Mouse (Mus musculus): ENCODE data around the gene Trappc12. TPM values are rescaled to one million over a fixed set of nuclear protein-coding genes. Genes with fewer than 3 reads are reported as not detected.
"Not testable (repeated sequence)": the region's sequence is repeated elsewhere in the genome, so short reads cannot be mapped to it uniquely, and the experiment has no call there.

Gene Trappc12
- polyA plus RNA-seq, 1 experiment from 2014 or later: 27.7 TPM

DNA sequence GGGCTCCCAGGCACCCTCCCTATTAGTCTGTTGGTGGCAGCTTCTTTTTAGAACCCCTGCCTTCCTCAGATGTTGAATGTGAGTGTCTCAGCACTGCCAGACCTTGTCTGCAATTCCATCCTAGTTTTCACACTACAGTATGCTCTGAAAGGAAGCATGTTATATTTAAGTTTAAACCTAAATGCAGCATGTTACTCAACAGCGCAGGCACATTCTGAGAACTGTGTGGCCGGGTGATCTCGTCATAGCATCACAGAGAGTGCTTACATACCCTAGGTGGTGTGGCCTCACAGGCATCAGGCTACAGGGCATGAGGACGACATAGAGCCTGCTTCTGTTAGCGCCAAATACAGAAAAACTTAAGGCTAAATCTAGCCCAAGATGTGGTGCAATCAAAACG lies 25.4 kb upstream of the Trappc12 start:
- Histone ChIP-seq H3K9me3 (replicated peaks) (no peaks in the 10 kb centered on the region), H3K4me3 (no peak overlapping the region), H3K27me3 (no peaks in the 10 kb centered on the region), H3K4me1 (replicated peaks) (no peaks in the 10 kb centered on the region), H3K4me2 (no peak overlapping the region), H3K9ac (no peak overlapping the region), H3K36me3 (no peaks in the 10 kb centered on the region), H3K27ac (no peak overlapping the region)
- no peak for ATAC-seq (replicated peaks; ENCODE audit: insufficient number of reproducible peaks, insufficient read depth, low FRiP score, low read depth)
- WGBS: 85% methylated on average over 6 of the region's 6 CpGs

DNA sequence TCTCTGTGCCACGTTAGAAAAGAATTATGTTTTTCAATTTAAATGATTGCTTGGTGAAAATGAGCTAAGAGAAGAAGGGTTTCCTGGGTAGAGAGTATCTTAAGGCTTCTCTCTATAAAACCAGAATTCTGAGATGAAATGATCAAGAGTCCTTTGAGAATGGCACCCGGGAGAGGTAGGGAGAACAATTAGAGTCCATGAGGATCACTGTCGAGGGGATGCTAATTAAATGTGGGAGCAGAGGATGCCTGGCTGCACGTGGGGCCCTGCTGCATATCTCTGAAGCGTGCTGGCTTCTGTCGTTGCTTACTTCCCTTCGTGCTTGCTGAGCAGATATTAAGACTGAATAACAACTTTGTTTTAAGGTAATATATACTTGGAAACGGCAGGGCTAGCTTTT lies 24.8 kb upstream of the Trappc12 start:
- Histone ChIP-seq H3K36me3 (no peaks in the 10 kb centered on the region), H3K4me2 (no peak overlapping the region), H3K4me1 (replicated peaks) (no peaks in the 10 kb centered on the region), H3K27ac (no peak overlapping the region), H3K4me3 (no peak overlapping the region), H3K9ac (no peak overlapping the region), H3K9me3 (replicated peaks) (no peaks in the 10 kb centered on the region), H3K27me3 (no peaks in the 10 kb centered on the region)
- no peak for ATAC-seq (replicated peaks; ENCODE audit: insufficient number of reproducible peaks, insufficient read depth, low FRiP score, low read depth)
- 53% methylated on average over 8 of the region's 8 CpGs for WGBS

DNA sequence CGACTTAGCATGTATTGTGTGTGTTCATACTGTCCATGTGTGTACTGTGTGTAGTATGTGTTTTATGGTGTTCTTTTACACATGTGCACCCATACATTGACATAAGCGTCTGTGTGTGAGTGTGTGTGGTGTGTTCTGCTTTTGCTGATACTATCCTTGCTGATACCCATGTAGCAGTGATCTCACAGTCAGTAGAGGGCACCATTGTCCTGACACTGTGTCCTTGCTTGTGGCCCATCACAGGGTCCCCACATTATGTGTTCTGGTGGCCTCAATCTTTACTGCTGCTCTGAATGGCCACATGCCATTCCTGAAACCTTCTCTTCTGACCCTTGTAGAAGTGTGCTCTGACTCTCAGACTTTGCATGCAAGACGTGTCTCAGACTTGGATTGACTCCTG lies 23.5 kb upstream of the Trappc12 start:
- Histone ChIP-seq H3K4me1 (replicated peaks) (no peaks in the 10 kb centered on the region; the same call in 1 of the 2 replicates), H3K9ac (no peak overlapping the region), H3K27ac (no peak overlapping the region), H3K9me3 (replicated peaks) (no peaks in the 10 kb centered on the region), H3K4me3 (no peak overlapping the region), H3K36me3 (no peaks in the 10 kb centered on the region), H3K27me3 (no peaks in the 10 kb centered on the region), H3K4me2 (no peak overlapping the region)
- WGBS: 79% methylated on average over 3 of the region's 3 CpGs
- ATAC-seq (replicated peaks; ENCODE audit: insufficient number of reproducible peaks, insufficient read depth, low FRiP score, low read depth): no peak

DNA sequence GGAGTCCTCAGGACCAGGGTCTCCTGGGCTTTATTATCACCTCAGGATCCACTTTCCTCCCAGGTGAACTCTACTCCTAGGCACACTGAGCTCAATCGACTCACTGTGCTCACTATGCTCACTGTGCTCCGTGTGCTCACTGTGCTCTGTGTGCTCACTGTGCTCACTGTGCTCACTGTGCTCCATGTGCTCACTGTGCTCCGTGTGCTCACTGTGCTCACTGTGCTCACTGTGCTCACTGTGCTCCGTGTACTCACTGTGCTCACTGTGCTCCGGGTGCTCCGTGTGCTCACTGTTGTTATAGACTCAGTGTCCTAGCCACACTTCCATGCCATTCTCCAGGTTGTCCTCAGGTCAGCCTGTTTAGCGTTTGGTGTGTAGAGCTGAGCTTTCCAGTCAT lies 19.7 kb upstream of the Trappc12 start:
- H3K9me3 ChIP-seq (replicated peaks): no peaks in the 10 kb centered on the region
- WGBS: 88% methylated on average over 7 of the region's 7 CpGs

DNA sequence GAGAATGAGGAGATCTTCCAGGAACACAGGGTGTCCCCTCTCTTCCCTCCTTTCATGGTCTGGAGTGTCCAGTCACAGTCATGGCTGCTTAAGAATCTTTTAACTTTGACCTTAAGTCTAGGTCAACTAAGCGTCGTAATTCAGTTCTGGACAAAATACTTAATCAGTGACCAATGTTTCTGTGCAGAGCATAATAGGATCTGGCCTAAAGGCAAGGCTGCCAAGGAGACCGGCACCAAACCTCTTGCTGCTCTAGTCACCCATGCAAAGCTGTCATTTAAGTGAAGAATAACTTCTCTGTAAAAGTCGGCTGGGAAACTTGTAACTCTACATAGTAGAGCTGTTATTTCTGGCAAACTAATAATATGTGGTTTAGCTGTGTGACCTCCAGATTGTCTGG lies 5.7 kb upstream of the Trappc12 start:
- WGBS: 84% methylated on average over 4 of the region's 4 CpGs
- no peak for ATAC-seq (replicated peaks; ENCODE audit: insufficient number of reproducible peaks, insufficient read depth, low FRiP score, low read depth)

More for the DNA sequence above, 19.7 kb upstream of the Trappc12 start:
- no peaks in the 10 kb centered on the region; the same call in 1 of the 2 replicates for H3K4me1 ChIP-seq (replicated peaks)
- no peak overlapping the region for H3K4me3 ChIP-seq
- no peak overlapping the region for H3K4me2 ChIP-seq
- no peaks in the 10 kb centered on the region for H3K36me3 ChIP-seq
- H3K27me3 ChIP-seq: no peaks in the 10 kb centered on the region
- H3K9ac ChIP-seq: no peak overlapping the region
- no peak for ATAC-seq (replicated peaks; ENCODE audit: insufficient number of reproducible peaks, insufficient read depth, low FRiP score, low read depth)
- no peak overlapping the region for H3K27ac ChIP-seq

DNA sequence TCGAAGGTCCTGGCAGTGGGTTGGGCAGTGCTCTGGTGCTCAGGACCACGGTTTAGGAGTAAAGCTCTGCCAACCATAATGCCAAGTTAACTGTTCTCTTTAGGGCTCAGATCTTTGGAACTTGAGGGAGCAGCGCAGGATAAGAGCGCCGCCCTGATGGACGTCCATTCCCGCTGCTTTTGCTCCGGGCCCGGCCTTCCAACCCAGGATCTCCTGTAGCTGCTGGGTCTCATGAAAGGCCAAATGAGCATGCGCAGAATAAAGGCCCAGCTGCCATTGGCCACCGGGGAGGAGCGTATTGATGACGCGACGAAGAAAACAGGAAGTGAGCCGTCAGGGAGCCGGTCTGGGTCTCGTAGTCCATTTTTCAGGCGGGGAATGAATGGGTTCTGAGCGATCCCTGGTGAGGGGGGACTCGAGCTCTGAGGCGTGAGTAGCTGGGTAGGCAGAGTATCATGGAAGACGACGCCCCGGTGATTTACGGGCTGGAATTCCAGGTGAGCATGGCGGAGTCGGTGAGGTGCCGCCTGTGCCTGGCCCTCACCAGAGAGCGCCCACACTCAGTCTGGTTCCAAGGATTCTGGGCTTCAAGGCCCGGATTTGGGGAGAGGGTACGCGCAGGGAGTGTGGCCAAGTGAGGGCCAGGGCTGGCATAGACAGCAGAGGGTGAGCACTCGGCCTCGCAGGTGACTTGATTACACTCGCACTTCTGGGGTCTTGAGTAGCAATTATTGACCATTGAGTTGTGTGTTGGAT lies 1.4 kb upstream of the Trappc12 start, which contains the start of gene Eipr1:
Eipr1 (plus strand) TSS at position 296 of the 756 bp plus-strand sequence.
- Histone ChIP-seq H3K9me3 (replicated peaks) (no peaks in the 10 kb centered on the region), H3K27ac (peak within 1 kb of the TSS; percentile 77), H3K27me3 (no peaks in the 10 kb centered on the region), H3K4me2 (peak within 1 kb of the TSS; percentile 96), H3K4me1 (replicated peaks) (peaks cover 32% of the 10 kb centered on the region), H3K36me3 (peaks cover 8% of the 10 kb centered on the region; the same call in 1 of the 2 replicates), H3K4me3 (peak within 1 kb of the TSS; percentile 74), H3K9ac (peak within 1 kb of the TSS; percentile 60)
- peak; percentile 63 for ATAC-seq (replicated peaks; ENCODE audit: insufficient number of reproducible peaks, insufficient read depth, low FRiP score, low read depth)
- WGBS: 3% methylated on average over 36 of the region's 36 CpGs

More for the DNA sequence above, 5.7 kb upstream of the Trappc12 start:
- no peak overlapping the region for H3K27ac ChIP-seq
- H3K36me3 ChIP-seq: no peaks in the 10 kb centered on the region
- no peak overlapping the region for H3K9ac ChIP-seq
- no peaks in the 10 kb centered on the region for H3K9me3 ChIP-seq (replicated peaks)
- H3K27me3 ChIP-seq: no peaks in the 10 kb centered on the region
- no peak overlapping the region for H3K4me3 ChIP-seq
- H3K4me1 ChIP-seq (replicated peaks): peaks cover 12% of the 10 kb centered on the region
- no peak overlapping the region for H3K4me2 ChIP-seq

DNA sequence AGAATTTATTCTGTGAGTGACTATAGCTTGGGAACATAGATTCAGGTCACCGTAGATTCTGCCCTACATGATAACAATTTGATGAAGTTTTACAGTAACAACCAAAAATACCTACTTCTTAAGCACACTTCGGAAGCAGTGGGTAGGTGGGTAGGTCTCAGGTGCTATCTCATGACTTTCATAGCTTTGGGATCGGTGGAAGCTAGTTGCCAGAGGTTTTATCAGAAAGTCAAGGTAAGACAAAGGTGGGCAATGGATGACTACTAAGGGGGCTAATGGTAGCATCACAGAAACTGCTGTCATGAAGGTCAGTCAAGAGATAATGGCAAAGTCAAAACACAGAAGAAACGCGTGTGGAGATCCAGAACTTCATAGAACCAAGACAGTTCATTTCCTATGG lies 604 bp upstream of the Trappc12 start:
- Histone ChIP-seq H3K27ac (peak overlapping the region; percentile 77), H3K9me3 (replicated peaks) (no peaks in the 10 kb centered on the region), H3K4me1 (replicated peaks) (peaks cover 32% of the 10 kb centered on the region), H3K9ac (no peak overlapping the region), H3K36me3 (peaks cover 15% of the 10 kb centered on the region; the same call in 1 of the 2 replicates), H3K4me3 (peak overlapping the region; percentile 70), H3K4me2 (peak overlapping the region; percentile 96), H3K27me3 (no peaks in the 10 kb centered on the region)
- 96% methylated on average over 5 of the region's 5 CpGs for WGBS
- ATAC-seq (replicated peaks; ENCODE audit: insufficient number of reproducible peaks, insufficient read depth, low FRiP score, low read depth): no peak

DNA sequence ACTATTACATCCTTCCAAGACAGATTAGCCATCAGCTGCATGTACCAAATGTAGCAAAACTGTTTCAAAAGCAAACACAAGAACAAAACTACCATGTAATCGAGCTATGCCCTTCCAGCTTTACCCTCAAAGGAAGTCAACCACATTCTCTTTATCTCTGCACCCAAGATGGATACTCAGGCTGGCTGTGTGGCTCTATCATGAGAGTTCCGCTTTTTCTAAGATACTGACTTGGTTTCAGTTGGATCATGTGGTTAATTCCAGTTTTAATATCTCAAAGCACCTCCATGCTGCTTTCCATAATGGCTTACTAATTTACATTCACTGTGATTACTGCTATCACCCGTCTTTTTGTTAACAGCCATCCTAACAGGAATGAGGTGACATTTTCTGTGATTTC lies 6.9 kb downstream of the Trappc12 start:
- H3K4me1 ChIP-seq (replicated peaks): peaks cover under 1% of the 10 kb centered on the region; the same call in 1 of the 2 replicates
- H3K27ac ChIP-seq: no peak overlapping the region
- H3K9me3 ChIP-seq (replicated peaks): no peaks in the 10 kb centered on the region
- H3K27me3 ChIP-seq: no peaks in the 10 kb centered on the region
- ATAC-seq (replicated peaks; ENCODE audit: insufficient number of reproducible peaks, insufficient read depth, low FRiP score, low read depth): no peak
- H3K4me3 ChIP-seq: no peak overlapping the region
- H3K4me2 ChIP-seq: no peak overlapping the region
- H3K9ac ChIP-seq: no peak overlapping the region
- 80% methylated on average over 3 of the region's 3 CpGs for WGBS
- peaks cover 31% of the 10 kb centered on the region; the same call in 1 of the 2 replicates for H3K36me3 ChIP-seq

DNA sequence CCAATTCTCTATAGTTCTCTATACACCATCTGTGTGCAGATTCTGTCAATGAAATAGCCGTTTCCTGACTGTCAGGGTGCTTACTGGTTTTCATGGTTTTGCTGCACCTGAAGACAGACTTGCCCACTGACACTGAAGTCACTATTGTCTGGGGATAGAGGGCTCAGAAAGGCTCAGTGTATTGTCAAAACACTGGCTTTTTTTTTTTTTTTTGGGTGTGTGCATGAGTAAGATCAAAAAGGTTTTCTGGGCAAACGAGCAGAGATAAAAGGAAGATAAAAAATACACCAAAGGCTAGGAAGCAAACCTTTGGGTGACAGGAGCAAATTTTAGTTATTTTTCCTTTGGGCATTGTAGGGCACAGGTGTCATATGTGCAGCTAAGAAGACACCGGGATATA lies 15.0 kb downstream of the Trappc12 start:
- Histone ChIP-seq H3K9ac (no peak overlapping the region), H3K4me1 (replicated peaks) (no peaks in the 10 kb centered on the region), H3K4me3 (no peak overlapping the region), H3K9me3 (replicated peaks) (no peaks in the 10 kb centered on the region), H3K27ac (no peak overlapping the region), H3K36me3 (peaks cover 49% of the 10 kb centered on the region), H3K4me2 (no peak overlapping the region), H3K27me3 (no peaks in the 10 kb centered on the region)
- ATAC-seq (replicated peaks; ENCODE audit: insufficient number of reproducible peaks, insufficient read depth, low FRiP score, low read depth): no peak
- WGBS: 88% methylated on average over 3 of the region's 3 CpGs

DNA sequence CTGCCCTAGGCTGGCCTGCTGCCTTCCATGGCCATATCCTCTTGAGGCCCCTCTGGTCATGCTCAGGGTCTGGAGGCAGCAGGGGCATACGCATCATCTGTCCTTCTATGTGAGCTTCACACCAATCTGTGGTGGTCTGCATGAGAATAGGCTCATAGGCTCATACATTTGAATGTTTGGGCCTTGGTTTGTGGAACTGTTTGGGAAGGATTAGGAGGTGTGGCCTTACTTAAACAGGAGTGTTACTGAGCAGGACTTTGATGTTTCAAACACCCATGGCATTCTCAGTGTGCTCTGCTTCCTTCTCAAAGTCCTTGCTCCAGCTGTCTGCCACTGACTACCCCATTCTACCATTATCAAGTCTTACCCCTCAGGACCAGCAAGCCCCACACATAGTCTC lies 16.0 kb downstream of the Trappc12 start:
- no peak for ATAC-seq (replicated peaks; ENCODE audit: insufficient number of reproducible peaks, insufficient read depth, low FRiP score, low read depth)

DNA sequence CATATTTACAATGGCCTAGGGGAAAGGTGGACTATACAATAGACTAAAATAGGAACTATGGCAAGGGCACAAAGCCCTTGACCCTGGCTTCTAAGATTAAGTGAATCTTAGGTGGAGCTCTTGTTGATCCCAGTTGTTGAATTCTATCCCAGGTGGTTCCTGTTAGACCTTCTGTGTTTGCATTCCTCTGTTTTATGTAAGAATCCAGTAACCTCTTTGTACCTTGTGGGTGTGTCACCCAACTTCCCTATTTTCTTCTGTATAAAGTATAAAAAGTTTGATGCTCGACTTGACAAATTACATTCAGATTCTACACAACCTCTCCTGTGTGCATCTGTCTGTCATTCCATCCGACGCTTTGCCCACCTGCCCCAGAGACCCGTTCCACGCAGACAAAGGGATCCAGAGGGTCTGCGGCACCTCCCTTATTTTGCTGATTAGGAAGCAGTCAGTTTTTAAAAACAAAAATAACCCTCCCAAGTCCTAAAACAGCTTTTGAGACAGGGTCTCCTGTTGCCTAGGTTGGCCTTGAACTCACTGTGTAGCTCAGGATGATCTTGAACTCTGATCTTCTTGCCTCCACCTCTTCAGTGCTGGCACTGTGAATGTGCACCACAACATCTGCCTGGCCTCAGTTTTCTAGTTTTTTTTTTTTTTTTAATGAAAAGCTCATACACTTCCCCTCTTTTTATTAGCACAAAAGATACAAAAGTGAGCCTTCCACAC lies 16.6 kb downstream of the Trappc12 start:
- peaks cover 53% of the 10 kb centered on the region for H3K36me3 ChIP-seq
- H3K27me3 ChIP-seq; H3K9ac ChIP-seq; ATAC-seq (replicated peaks; ENCODE audit: insufficient number of reproducible peaks, insufficient read depth, low FRiP score, low read depth); H3K9me3 ChIP-seq (replicated peaks); H3K4me2 ChIP-seq; H3K4me1 ChIP-seq (replicated peaks); H3K4me3 ChIP-seq; H3K27ac ChIP-seq: not testable (repeated sequence)
- 96% methylated on average over 6 of the region's 6 CpGs for WGBS

More for the DNA sequence above, 16.0 kb downstream of the Trappc12 start:
- Histone ChIP-seq H3K9me3 (replicated peaks) (no peaks in the 10 kb centered on the region), H3K27ac (no peak overlapping the region), H3K4me3 (no peak overlapping the region), H3K9ac (no peak overlapping the region), H3K36me3 (peaks cover 53% of the 10 kb centered on the region), H3K4me1 (replicated peaks) (no peaks in the 10 kb centered on the region), H3K4me2 (no peak overlapping the region), H3K27me3 (no peaks in the 10 kb centered on the region)
- WGBS: 97% methylated on average over 1 of the region's 1 CpGs

Measured in heart, embryonic 15.5 days (tissue).